Mouse (Mus musculus): ENCODE measurements around the gene Kpna7. TPM values are rescaled to one million over a fixed set of nuclear protein-coding genes. Genes with fewer than 3 reads are reported as not detected.

Kpna7 gene
- total RNA-seq, 2 experiments from 2014 or later = not detected

DNA sequence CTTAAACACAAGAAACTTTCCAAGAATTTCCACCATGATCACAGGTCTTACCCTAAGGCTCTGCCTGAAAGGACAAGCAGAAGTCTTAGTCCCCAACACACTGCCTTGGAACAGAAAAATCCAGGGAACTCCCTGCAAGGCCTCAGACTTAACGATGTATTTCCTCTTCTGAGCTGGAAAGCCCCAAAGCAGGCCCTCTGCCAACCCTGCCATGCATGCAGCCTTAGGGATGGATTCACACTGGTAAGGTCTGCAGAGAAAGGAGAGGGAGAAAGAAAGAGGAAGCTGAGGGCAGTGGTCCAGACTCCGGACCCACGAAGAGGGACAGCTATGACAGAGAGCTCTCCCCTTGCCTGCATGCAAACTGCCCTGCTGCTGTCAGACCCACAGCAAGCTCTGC, 120.4 kb downstream of the Kpna7 start:
- no peak for DNase-seq

- DNase-seq = no peak
Observed at GRCm38 (mm10) chr5:144958271-144958670, 125.6 kb downstream of the Kpna7 start.

GRCm38 (mm10) chr5:144954432-144954831, 129.4 kb downstream of the Kpna7 start:
- no peak for DNase-seq

GRCm38 (mm10) chr5:144952592-144952991, 131.2 kb downstream of the Kpna7 start:
- DNase-seq = no peak

GRCm38 (mm10) chr5:144950428-144951051, 133.3 kb downstream of the Kpna7 start:
- DNase-seq = no peak

GRCm38 (mm10) chr5:144949856-144950255, 134.0 kb downstream of the Kpna7 start:
- no peak for DNase-seq

DNA sequence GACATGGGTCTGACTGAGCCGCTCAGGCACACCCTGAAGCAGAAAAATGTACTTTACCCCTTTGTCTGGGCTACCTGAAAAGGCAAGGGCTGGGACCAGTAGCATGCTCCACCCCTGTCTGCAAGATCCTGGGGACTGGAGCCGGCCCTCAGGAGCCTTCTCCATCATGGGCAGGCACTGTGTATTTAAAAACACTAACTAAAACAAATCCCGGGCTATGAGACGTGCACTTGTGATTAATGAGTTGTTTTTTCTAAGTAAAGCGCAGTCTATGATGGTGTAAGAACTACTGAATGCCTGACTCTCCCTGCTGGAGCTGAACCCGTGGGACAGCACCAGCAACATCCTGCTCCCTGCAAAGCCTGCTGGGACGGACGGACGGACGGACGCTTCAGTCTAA, 135.4 kb downstream of the Kpna7 start:
- DNase-seq = no peak

- DNase-seq = no peak
Observed at GRCm38 (mm10) chr5:144948002-144948401, 135.8 kb downstream of the Kpna7 start.

- peak; percentile 43 for DNase-seq
Observed at GRCm38 (mm10) chr5:144946032-144946431, 137.8 kb downstream of the Kpna7 start.

GRCm38 (mm10) chr5:144944932-144945331, 138.9 kb downstream of the Kpna7 start:
- peak; percentile 83 for DNase-seq

- DNase-seq = no peak
Observed at GRCm38 (mm10) chr5:144944370-144944769, 139.5 kb downstream of the Kpna7 start.

DNA sequence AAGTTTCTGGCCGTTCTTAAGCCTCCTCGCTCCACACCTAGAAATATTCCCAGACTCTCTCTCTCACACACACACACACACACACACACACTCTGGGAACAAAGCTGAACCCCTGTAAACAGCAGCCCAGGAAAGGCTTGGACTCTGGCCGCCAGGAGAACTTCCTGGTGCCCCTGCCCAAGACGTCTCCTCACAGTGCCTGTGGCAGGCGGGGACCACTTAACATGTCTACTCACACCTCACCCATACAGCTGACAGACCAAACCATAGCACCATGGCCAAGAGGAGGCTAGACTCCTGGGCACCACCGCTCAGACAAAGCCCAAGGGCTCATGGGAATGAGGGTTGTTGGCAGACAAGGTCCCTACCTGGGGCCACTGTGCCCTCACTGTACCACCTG, 140.5 kb downstream of the Kpna7 start:
- no peak for DNase-seq

- no peak for DNase-seq
Observed at GRCm38 (mm10) chr5:144942431-144942830, 141.4 kb downstream of the Kpna7 start.

DNA sequence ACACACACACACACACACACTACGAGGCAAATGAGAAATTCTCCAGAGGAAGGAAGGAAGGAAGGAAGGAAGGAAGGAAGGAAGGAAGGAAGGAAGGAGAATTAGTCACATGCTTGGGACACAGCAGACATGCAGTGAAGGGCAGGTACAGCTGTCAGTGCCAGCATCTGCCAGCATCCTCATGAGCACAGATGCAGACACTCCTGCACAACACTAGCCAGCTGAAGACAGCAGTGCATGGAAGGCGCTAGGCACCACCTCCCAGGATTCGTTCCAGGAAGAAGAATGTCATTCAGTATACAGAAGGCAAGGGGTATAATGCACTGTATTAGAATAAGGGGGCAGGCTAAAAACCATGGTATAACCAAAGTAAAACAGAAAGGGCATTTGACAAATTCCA, 142.9 kb downstream of the Kpna7 start:
- no peak for DNase-seq

GRCm38 (mm10) chr5:144937304-144937703, 146.5 kb downstream of the Kpna7 start:
- DNase-seq = no peak

Other genes starting within 250 kb of the Kpna7 start
- gene Smurf1, start 118.2 kb downstream of the Kpna7 start, total RNA-seq (2021) = 10 to 100 TPM; 11.5 to 12.6 TPM
- gene Gm4871, start 51.3 kb downstream of the Kpna7 start, total RNA-seq (2021) = not detected
- gene 1700018F24Rik, start 41.0 kb downstream of the Kpna7 start, total RNA-seq (2021) = not detected
- 10 to 100 TPM; 26.6 to 32.2 TPM for gene Arpc1a, start 200 bp downstream of the Kpna7 start, total RNA-seq (2021)
- gene Arpc1b, start 30.2 kb upstream of the Kpna7 start, total RNA-seq (2021) = 10 to 100 TPM; 32.4 to 46.8 TPM
- gene Pdap1, start 56.2 kb upstream of the Kpna7 start, total RNA-seq (2021) = 10 to 100 TPM; 50.0 to 50.6 TPM
- gene Bud31, start 56.3 kb upstream of the Kpna7 start, total RNA-seq (2021) = 10 to 100 TPM; 48.4 to 53.7 TPM
- 10 to 100 TPM; 11.3 to 11.4 TPM for gene Ptcd1, start 83.1 kb upstream of the Kpna7 start, total RNA-seq (2021)
- 1 to 10 TPM; 6.7 to 7.2 TPM for gene Cpsf4, start 83.2 kb upstream of the Kpna7 start, total RNA-seq (2021)
- 100 to 1,000 TPM; 674 to 757 TPM for gene Atp5j2, start 108.0 kb upstream of the Kpna7 start, total RNA-seq (2021)
- 1 to 10 TPM; 7.8 to 9.7 TPM for gene Zkscan14, start 117.8 kb upstream of the Kpna7 start, total RNA-seq (2021)
- 1 to 10 TPM; 6.7 to 6.9 TPM for gene Zkscan5, start 120.5 kb upstream of the Kpna7 start, total RNA-seq (2021)
- gene Zfp655, start 147.7 kb upstream of the Kpna7 start, total RNA-seq (2021) = 10 to 100 TPM; 10.9 to 12.6 TPM
- 1 to 10 TPM; 6.8 to 7.0 TPM for gene Zscan25, start 196.5 kb upstream of the Kpna7 start, total RNA-seq (2021)